Mouse (Mus musculus) layer of hippocampus, adult 9-10 months (tissue): ENCODE measurements around the gene Prdx2.

Experiments used
- DNase-seq: peaks from one replicate; pipeline ENCODE4 v3.0.0; 2022; ENCODE audit warnings: low spot score

Prdx2 gene

GRCm38 (mm10) chr8:84947241-84947545, 22.2 kb upstream of the Prdx2 start:
- no peak for DNase-seq

GRCm38 (mm10) chr8:84949753-84950152, 19.6 kb upstream of the Prdx2 start:
- DNase-seq: no peak

GRCm38 (mm10) chr8:84952612-84953255, 16.7 kb upstream of the Prdx2 start:
- DNase-seq: no peak

- DNase-seq: no peak
Observed at GRCm38 (mm10) chr8:84956768-84957167, 12.6 kb upstream of the Prdx2 start.

GRCm38 (mm10) chr8:84959811-84960210, 9.6 kb upstream of the Prdx2 start:
- no peak for DNase-seq

- DNase-seq: no peak
Observed at GRCm38 (mm10) chr8:84963952-84964351, 5.4 kb upstream of the Prdx2 start.

- no peak for DNase-seq
Observed at GRCm38 (mm10) chr8:84965731-84966291, 3.6 kb upstream of the Prdx2 start.

- no peak for DNase-seq
Observed at GRCm38 (mm10) chr8:84966603-84967002, 2.8 kb upstream of the Prdx2 start.

GRCm38 (mm10) chr8:84967532-84968304, 1.7 kb upstream of the Prdx2 start:
- DNase-seq: no peak

GRCm38 (mm10) chr8:84968650-84969049, 737 bp upstream of the Prdx2 start:
- no peak for DNase-seq

GRCm38 (mm10) chr8:84970135-84970790, 876 bp downstream of the Prdx2 start:
- DNase-seq: no peak

- DNase-seq: no peak
Observed at GRCm38 (mm10) chr8:84970913-84971312, 1.5 kb downstream of the Prdx2 start.

- DNase-seq: no peak
Observed at GRCm38 (mm10) chr8:84973079-84973478, 3.7 kb downstream of the Prdx2 start.

GRCm38 (mm10) chr8:84973803-84974542, 4.6 kb downstream of the Prdx2 start:
- DNase-seq: no peak

- DNase-seq: no peak
Observed at GRCm38 (mm10) chr8:84974543-84975142, 5.3 kb downstream of the Prdx2 start.

GRCm38 (mm10) chr8:84975434-84975833, 6.0 kb downstream of the Prdx2 start:
- DNase-seq: no peak

GRCm38 (mm10) chr8:84976031-84976762, 6.8 kb downstream of the Prdx2 start:
- peak; percentile 94 for DNase-seq

- DNase-seq: no peak
Observed at GRCm38 (mm10) chr8:84976763-84977434, 7.5 kb downstream of the Prdx2 start.

- DNase-seq: no peak
Observed at GRCm38 (mm10) chr8:84977435-84978247, 8.3 kb downstream of the Prdx2 start.
